Mouse (Mus musculus): ENCODE measurements around the gene Psme2. TPM values are rescaled to one million over a fixed set of nuclear protein-coding genes. Genes with fewer than 3 reads are reported as not detected.

Gene Psme2
- polyA plus RNA-seq, 1 experiment from 2014 or later = 225 TPM

GRCm38 (mm10) chr14:55591331-55591891 lies 498 bp upstream of the Psme2 start, which contains the start of gene Rnf31:
Rnf31 (plus strand) TSS chr14:55591708.
- under 1% methylated on average over 33 of the region's 33 CpGs for WGBS
- Histone ChIP-seq H3K4me3 (ENCODE audit: control insufficient read depth in 1 of 2, insufficient read depth in 1 of 2, low read depth in 1 of 2, low read length in 2 of 2) (peak within 1 kb of the TSS; percentile 90 to 96), H3K4me2 (ENCODE audit: low read length) (peak within 1 kb of the TSS; percentile 76), H3K27ac (replicated peaks in 1 of 2; ENCODE audit: control insufficient read depth in 1 of 2, insufficient read depth in 1 of 2, low read depth in 2 of 2, low read length in 2 of 2) (peak within 1 kb of the TSS; percentile 99 to 100), H3K36me3 (ENCODE audit: control insufficient read depth, insufficient read depth, low read length) (peaks cover 54% of the 10 kb centered on the region), H3K27me3 (ENCODE audit: control insufficient read depth, insufficient read depth, low read length) (no peaks in the 10 kb centered on the region), H3K9me3 (ENCODE audit: control insufficient read depth, low read length) (no peaks in the 10 kb centered on the region), H3K4me1 (ENCODE audit: control insufficient read depth in 2 of 2, insufficient read depth in 2 of 2, low read length in 2 of 2) (peaks cover 8 to 19% of the 10 kb centered on the region in 2 experiments), H3K9ac (ENCODE audit: low read length) (peak within 1 kb of the TSS; percentile 94)
- peak; percentile 85 for ATAC-seq (ENCODE audit: insufficient number of reproducible peaks, insufficient read depth, low FRiP score, low read depth)

- ATAC-seq (ENCODE audit: insufficient number of reproducible peaks, insufficient read depth, low FRiP score, low read depth) = no peak
- Histone ChIP-seq H3K4me2 (ENCODE audit: low read length) (peak overlapping the region; percentile 76), H3K9me3 (ENCODE audit: control insufficient read depth, low read length) (no peaks in the 10 kb centered on the region), H3K4me3 (ENCODE audit: control insufficient read depth in 1 of 2, insufficient read depth in 1 of 2, low read depth in 1 of 2, low read length in 2 of 2) (peak overlapping the region; percentile 90 to 96), H3K4me1 (ENCODE audit: control insufficient read depth in 2 of 2, insufficient read depth in 2 of 2, low read length in 2 of 2) (peaks cover 10 to 26% of the 10 kb centered on the region in 2 experiments), H3K36me3 (ENCODE audit: control insufficient read depth, insufficient read depth, low read length) (peaks cover 39% of the 10 kb centered on the region), H3K9ac (ENCODE audit: low read length) (peak overlapping the region; percentile 75), H3K27me3 (ENCODE audit: control insufficient read depth, insufficient read depth, low read length) (no peaks in the 10 kb centered on the region), H3K27ac (replicated peaks in 1 of 2; ENCODE audit: control insufficient read depth in 1 of 2, insufficient read depth in 1 of 2, low read depth in 2 of 2, low read length in 2 of 2) (peak overlapping the region; percentile 64 to 99; a peak in 3 of 4 replicates)
- 78% methylated on average over 11 of the region's 11 CpGs for WGBS
These were observed 1.0 kb downstream of the Psme2 start for GRCm38 (mm10) chr14:55589771-55590448.

- H3K36me3 ChIP-seq (ENCODE audit: control insufficient read depth, insufficient read depth, low read length) = peaks cover 33% of the 10 kb centered on the region
- no peak overlapping the region for H3K27ac ChIP-seq (replicated peaks in 1 of 2; ENCODE audit: control insufficient read depth in 1 of 2, insufficient read depth in 1 of 2, low read depth in 2 of 2, low read length in 2 of 2)
- H3K9me3 ChIP-seq (ENCODE audit: control insufficient read depth, low read length) = no peaks in the 10 kb centered on the region
- H3K4me3 ChIP-seq (ENCODE audit: control insufficient read depth in 1 of 2, insufficient read depth in 1 of 2, low read depth in 1 of 2, low read length in 2 of 2) = no peak overlapping the region
- no peaks in the 10 kb centered on the region for H3K27me3 ChIP-seq (ENCODE audit: control insufficient read depth, insufficient read depth, low read length)
- no peak overlapping the region for H3K9ac ChIP-seq (ENCODE audit: low read length)
- no peak for ATAC-seq (ENCODE audit: insufficient number of reproducible peaks, insufficient read depth, low FRiP score, low read depth)
- WGBS = 94% methylated on average over 5 of the region's 5 CpGs
- H3K4me2 ChIP-seq (ENCODE audit: low read length) = no peak overlapping the region
- peaks cover 10 to 30% of the 10 kb centered on the region in 2 experiments for H3K4me1 ChIP-seq (ENCODE audit: control insufficient read depth in 2 of 2, insufficient read depth in 2 of 2, low read length in 2 of 2)
These were observed 1.6 kb downstream of the Psme2 start for GRCm38 (mm10) chr14:55589271-55589670.

GRCm38 (mm10) chr14:55586149-55586548 lies 4.8 kb downstream of the Psme2 start:
- no peaks in the 10 kb centered on the region for H3K27me3 ChIP-seq (ENCODE audit: control insufficient read depth, insufficient read depth, low read length)
- peaks cover 5 to 19% of the 10 kb centered on the region in 2 experiments for H3K4me1 ChIP-seq (ENCODE audit: control insufficient read depth in 2 of 2, insufficient read depth in 2 of 2, low read length in 2 of 2)
- H3K36me3 ChIP-seq (ENCODE audit: control insufficient read depth, insufficient read depth, low read length) = peaks cover 35% of the 10 kb centered on the region
- H3K4me2 ChIP-seq (ENCODE audit: low read length) = no peak overlapping the region
- no peak for ATAC-seq (ENCODE audit: insufficient number of reproducible peaks, insufficient read depth, low FRiP score, low read depth)
- H3K9ac ChIP-seq (ENCODE audit: low read length) = no peak overlapping the region
- WGBS = 75% methylated on average over 2 of the region's 2 CpGs
- H3K9me3 ChIP-seq (ENCODE audit: control insufficient read depth, low read length) = no peaks in the 10 kb centered on the region
- H3K27ac ChIP-seq (replicated peaks in 1 of 2; ENCODE audit: control insufficient read depth in 1 of 2, insufficient read depth in 1 of 2, low read depth in 2 of 2, low read length in 2 of 2) = no peak overlapping the region
- no peak overlapping the region for H3K4me3 ChIP-seq (ENCODE audit: control insufficient read depth in 1 of 2, insufficient read depth in 1 of 2, low read depth in 1 of 2, low read length in 2 of 2)

DNA sequence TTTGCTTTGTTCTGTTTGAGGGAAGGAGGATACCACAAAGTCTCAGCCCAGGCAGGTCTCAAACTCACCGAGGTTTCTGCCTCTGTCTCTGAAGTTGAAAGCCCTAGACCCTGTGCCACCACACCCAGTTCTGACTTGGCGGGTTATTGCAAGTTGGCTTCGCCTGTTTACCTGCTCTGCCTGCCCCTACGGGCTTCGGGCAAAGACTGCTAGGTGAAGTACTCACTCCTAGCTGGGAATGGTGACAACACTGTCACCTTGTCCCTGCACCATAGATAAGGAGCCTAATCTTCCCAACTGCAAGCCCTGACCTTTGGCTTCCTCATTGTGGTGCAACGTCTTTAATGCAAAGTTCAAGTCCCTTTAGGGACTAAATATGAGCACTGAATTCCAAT lies 5.3 kb downstream of the Psme2 start:
- 49% methylated on average over 6 of the region's 6 CpGs for WGBS

DNA sequence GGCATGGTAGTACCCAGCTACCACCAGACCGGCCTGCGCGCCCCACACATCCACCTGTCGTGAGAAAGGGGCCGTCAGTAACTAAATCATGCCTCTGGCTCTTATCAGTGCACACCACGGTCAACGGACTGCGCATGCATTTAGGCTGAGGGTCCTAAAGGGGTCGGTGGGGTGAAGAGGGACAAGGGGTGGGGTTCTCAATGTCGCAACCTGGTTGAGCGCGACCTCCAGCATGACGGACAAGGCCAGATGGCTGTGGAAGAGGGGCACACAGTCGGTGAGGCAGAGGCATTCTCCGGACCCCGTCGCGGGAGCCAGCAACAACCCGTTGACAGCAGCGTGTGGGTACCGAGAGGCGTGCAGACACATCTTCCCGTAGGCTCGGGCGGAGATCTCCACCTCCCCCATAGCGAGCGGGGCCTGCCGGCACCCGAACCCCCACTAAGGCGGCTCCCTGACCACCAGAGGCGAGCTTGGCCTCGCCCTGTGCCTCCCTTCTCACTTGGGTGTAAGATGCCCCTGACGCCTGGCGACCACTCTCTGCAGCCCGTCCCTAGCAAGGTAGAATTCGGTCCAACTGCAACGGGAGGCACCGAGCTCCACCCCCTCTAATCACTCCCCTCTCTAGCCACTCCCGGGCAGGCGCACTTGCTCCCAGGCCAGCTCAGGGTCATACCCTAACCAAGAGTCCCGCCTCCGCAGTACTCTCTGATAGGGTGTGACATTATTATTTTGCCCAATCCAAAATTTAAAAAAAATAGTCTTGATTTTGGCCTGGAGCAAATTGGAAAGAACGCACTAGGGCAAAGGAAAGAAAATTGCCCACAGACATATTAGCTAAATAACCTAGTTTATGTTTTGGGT lies 6.0 kb downstream of the Psme2 start, which contains the start of gene Emc9:
TSS of gene Emc9 (minus strand) at position 601 of the 864 bp plus-strand sequence.
- peak within 1 kb of the TSS; percentile 56 to 77 for H3K27ac ChIP-seq (replicated peaks in 1 of 2; ENCODE audit: control insufficient read depth in 1 of 2, insufficient read depth in 1 of 2, low read depth in 2 of 2, low read length in 2 of 2)
- no peaks in the 10 kb centered on the region for H3K27me3 ChIP-seq (ENCODE audit: control insufficient read depth, insufficient read depth, low read length)
- H3K9me3 ChIP-seq (ENCODE audit: control insufficient read depth, low read length) = no peaks in the 10 kb centered on the region
- 3% methylated on average over 43 of the region's 43 CpGs for WGBS
- peaks cover 47% of the 10 kb centered on the region for H3K36me3 ChIP-seq (ENCODE audit: control insufficient read depth, insufficient read depth, low read length)
- peak within 1 kb of the TSS; percentile 88 for H3K4me2 ChIP-seq (ENCODE audit: low read length)
- peaks cover 5 to 14% of the 10 kb centered on the region in 2 experiments for H3K4me1 ChIP-seq (ENCODE audit: control insufficient read depth in 2 of 2, insufficient read depth in 2 of 2, low read length in 2 of 2)
- ATAC-seq (ENCODE audit: insufficient number of reproducible peaks, insufficient read depth, low FRiP score, low read depth) = peak; percentile 78
- peak within 1 kb of the TSS; percentile 63 for H3K4me3 ChIP-seq (ENCODE audit: control insufficient read depth in 1 of 2, insufficient read depth in 1 of 2, low read depth in 1 of 2, low read length in 2 of 2)
- H3K9ac ChIP-seq (ENCODE audit: low read length) = peak within 1 kb of the TSS; percentile 79

More for the DNA sequence above, 5.3 kb downstream of the Psme2 start:
- Histone ChIP-seq H3K4me1 (ENCODE audit: control insufficient read depth in 2 of 2, insufficient read depth in 2 of 2, low read length in 2 of 2) (peaks cover 5 to 19% of the 10 kb centered on the region in 2 experiments), H3K36me3 (ENCODE audit: control insufficient read depth, insufficient read depth, low read length) (peaks cover 41% of the 10 kb centered on the region), H3K9ac (ENCODE audit: low read length) (peak overlapping the region; percentile 79), H3K27me3 (ENCODE audit: control insufficient read depth, insufficient read depth, low read length) (no peaks in the 10 kb centered on the region), H3K4me3 (ENCODE audit: control insufficient read depth in 1 of 2, insufficient read depth in 1 of 2, low read depth in 1 of 2, low read length in 2 of 2) (peak overlapping the region in 1 of 2 experiments; percentile 63; a peak in 2 of 4 replicates), H3K4me2 (ENCODE audit: low read length) (peak overlapping the region; percentile 88), H3K27ac (replicated peaks in 1 of 2; ENCODE audit: control insufficient read depth in 1 of 2, insufficient read depth in 1 of 2, low read depth in 2 of 2, low read length in 2 of 2) (peak overlapping the region; percentile 0 to 77; a peak in 2 of 4 replicates), H3K9me3 (ENCODE audit: control insufficient read depth, low read length) (no peaks in the 10 kb centered on the region)
- ATAC-seq (ENCODE audit: insufficient number of reproducible peaks, insufficient read depth, low FRiP score, low read depth) = no peak

DNA sequence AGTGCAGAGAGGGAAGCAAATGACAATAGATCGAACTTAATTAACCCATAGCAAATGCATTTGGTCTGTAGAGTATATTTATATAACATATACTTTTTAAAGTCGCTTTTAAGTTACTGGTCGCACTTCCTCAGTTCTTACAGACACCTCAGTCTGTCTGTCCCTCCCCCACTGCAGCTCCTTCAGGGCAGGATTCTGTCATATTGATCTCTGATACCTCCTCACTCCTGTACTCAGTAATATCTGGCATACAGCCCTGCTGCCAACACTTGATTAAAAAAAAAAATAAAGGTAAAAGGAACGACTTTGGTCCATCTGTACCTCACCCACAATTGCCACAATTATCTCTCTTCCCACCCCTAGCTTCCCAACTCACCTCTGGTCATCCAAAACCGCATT lies 6.6 kb downstream of the Psme2 start:
- no peaks in the 10 kb centered on the region for H3K27me3 ChIP-seq (ENCODE audit: control insufficient read depth, insufficient read depth, low read length)
- H3K27ac ChIP-seq (replicated peaks in 1 of 2; ENCODE audit: control insufficient read depth in 1 of 2, insufficient read depth in 1 of 2, low read depth in 2 of 2, low read length in 2 of 2) = peak overlapping the region in 1 of 2 experiments; percentile 77; a peak in 2 of 4 replicates
- peaks cover 3 to 17% of the 10 kb centered on the region in 2 experiments; a peak in 3 of 4 replicates for H3K4me1 ChIP-seq (ENCODE audit: control insufficient read depth in 2 of 2, insufficient read depth in 2 of 2, low read length in 2 of 2)
- no peaks in the 10 kb centered on the region for H3K9me3 ChIP-seq (ENCODE audit: control insufficient read depth, low read length)
- peak overlapping the region; percentile 79 for H3K9ac ChIP-seq (ENCODE audit: low read length)
- WGBS = 37% methylated on average over 5 of the region's 5 CpGs
- H3K36me3 ChIP-seq (ENCODE audit: control insufficient read depth, insufficient read depth, low read length) = peaks cover 49% of the 10 kb centered on the region
- H3K4me2 ChIP-seq (ENCODE audit: low read length) = peak overlapping the region; percentile 88
- ATAC-seq (ENCODE audit: insufficient number of reproducible peaks, insufficient read depth, low FRiP score, low read depth) = no peak
- peak overlapping the region; percentile 63 for H3K4me3 ChIP-seq (ENCODE audit: control insufficient read depth in 1 of 2, insufficient read depth in 1 of 2, low read depth in 1 of 2, low read length in 2 of 2)
